Comparison of ENCODE assay signal across 8 mouse cellular contexts in the genomic region with DNA sequence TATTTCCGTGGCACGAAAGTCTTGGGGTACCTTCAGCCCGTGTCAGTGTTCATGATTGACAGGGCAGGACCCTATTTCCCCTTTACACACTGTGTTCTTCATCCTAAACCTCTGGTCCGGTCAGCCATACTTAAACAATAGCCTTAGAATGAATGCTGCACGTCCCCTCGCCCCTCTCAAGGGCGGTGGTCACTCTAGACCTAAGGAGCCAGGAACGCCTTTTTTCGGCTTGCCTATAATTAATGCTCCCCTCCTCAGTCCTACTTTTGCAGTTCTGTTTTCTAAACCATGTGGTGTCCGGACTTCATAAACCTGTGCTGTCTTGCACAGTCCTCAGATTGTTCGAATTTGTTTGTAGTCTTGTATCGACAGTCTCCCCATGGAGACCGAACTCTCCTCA. TPM values are rescaled to one million over a fixed set of nuclear protein-coding genes. Genes with fewer than 3 reads are reported as not detected.
A peak's percentile ranks its signal among the peaks of the same experiment; 100 is the strongest.
DNase-seq lines count a peak whose midpoint lies in the region; ATAC-seq and TF ChIP-seq lines count a peak whose summit lies in the region.

No protein-coding gene starts in this region.

- TF ChIP-seq CTCF in testis, adult 2 months (IDR thresholded peaks at IDR 0.05; ENCODE audit: control insufficient read depth, insufficient read depth, insufficient replicate concordance, low read depth, low read length): no peak

- 36% methylated on average over 13 of the region's 13 CpGs for WGBS in liver, embryonic 15.5 days (ENCODE audit: insufficient replicate concordance)

- no peak for TF ChIP-seq POLR2A in testis, adult 2 months (IDR thresholded peaks at IDR 0.05; ENCODE audit: control insufficient read depth, low read depth, low read length)

- H3K27me3 ChIP-seq in testis, adult 2 months (ENCODE audit: control insufficient read depth, insufficient read depth, low read length): peaks cover 3% of the 10 kb centered on the region; the same call in 1 of the 2 replicates
- H3K27me3 ChIP-seq in liver, embryonic 15.5 days: peaks cover 13% of the 10 kb centered on the region; the same call in 1 of the 2 replicates

- no peaks in the 10 kb centered on the region for H3K36me3 ChIP-seq in testis, adult 2 months (ENCODE audit: control insufficient read depth, insufficient read depth, low read length)
- H3K36me3 ChIP-seq in liver, embryonic 15.5 days (replicated peaks): peaks cover 28% of the 10 kb centered on the region

- H3K27ac ChIP-seq in testis, adult 2 months (ENCODE audit: control insufficient read depth, insufficient read depth, low read depth, low read length): no peak overlapping the region
- no peak overlapping the region for H3K27ac ChIP-seq in liver, embryonic 15.5 days (replicated peaks)

- H3K9ac ChIP-seq in liver, embryonic 15.5 days: peak overlapping the region; percentile 97; the same call in 1 of the 2 replicates

- ATAC-seq in liver, embryonic 15.5 days (ENCODE audit: insufficient read depth): no peak
- ATAC-seq in erythroid progenitor cell, adult 5-6 weeks (replicated peaks; ENCODE audit: low FRiP score, poor library complexity, severe bottlenecking): no peak

- no peaks in the 10 kb centered on the region for H3K9me3 ChIP-seq in liver, embryonic 15.5 days (replicated peaks)

- DNase-seq in embryo, embryonic 10.5 days (ENCODE audit: low spot score): peak; percentile 43
- no peak for DNase-seq in embryo, embryonic 10 days (ENCODE audit: low spot score)
- DNase-seq in testis, postnatal 10 days (ENCODE audit: low spot score): no peak
- DNase-seq in frontal cortex, adult 2 months (ENCODE audit: extremely low spot score in 1 of 2, low spot score in 1 of 2): no peak
- no peak for DNase-seq in ovary, postnatal 36 days (ENCODE audit: low spot score)

- H3K4me3 ChIP-seq in testis, adult 2 months (ENCODE audit: control insufficient read depth, low read depth, low read length): peak overlapping the region; percentile 86
- H3K4me3 ChIP-seq in liver, embryonic 15.5 days (replicated peaks): peak overlapping the region; percentile 92

- H3K4me2 ChIP-seq in liver, embryonic 15.5 days: peak overlapping the region; percentile 93

- H3K4me1 ChIP-seq in testis, adult 2 months (ENCODE audit: control insufficient read depth, insufficient read depth, low read length): peaks cover 12% of the 10 kb centered on the region
- peaks cover 36% of the 10 kb centered on the region for H3K4me1 ChIP-seq in liver, embryonic 15.5 days (replicated peaks)

RNA-seq across cellular contexts. Expression of gene Slc38a2, which starts 1.2 kb away (rescaled TPM):
- 8.8 and 10.8 TPM in 2 replicates for polyA plus RNA-seq in testis, adult 2 months (2012; rRNA removed)
- polyA plus RNA-seq in liver, embryonic 15.5 days (2015; fragmentation: Nextera tagmentation; extraction: Ambion mirVana): 33.8 and 33.9 TPM in 2 replicates
- 64.1 and 71.7 TPM in 2 replicates for polyA plus RNA-seq in frontal cortex, adult 2 months (2012; rRNA removed)
- total RNA-seq in erythroid progenitor cell, adult 5-6 weeks (2015; ENCODE audit: low replicate concordance): 58.0 and 85.9 TPM in 2 replicates
- total RNA-seq in erythroid progenitor cell, adult 5-6 weeks (2017; ENCODE audit: low replicate concordance): 38.4 and 47.4 TPM in 2 replicates

RNA-seq across cellular contexts. Expression of gene Slc38a1, which starts 58.1 kb away (rescaled TPM):
- 2.0 and 2.1 TPM in 2 replicates for polyA plus RNA-seq in testis, adult 2 months (2012; rRNA removed)
- polyA plus RNA-seq in liver, embryonic 15.5 days (2015; fragmentation: Nextera tagmentation; extraction: Ambion mirVana): 14.5 and 18.2 TPM in 2 replicates
- 73.9 and 81.2 TPM in 2 replicates for polyA plus RNA-seq in frontal cortex, adult 2 months (2012; rRNA removed)
- 10.8 and 13.0 TPM in 2 replicates for total RNA-seq in erythroid progenitor cell, adult 5-6 weeks (2015; ENCODE audit: low replicate concordance)
- total RNA-seq in erythroid progenitor cell, adult 5-6 weeks (2017; ENCODE audit: low replicate concordance): 7.4 and 11.2 TPM in 2 replicates
